Mouse (Mus musculus) megakaryocyte, embryonic 14.5 days (primary cell): ENCODE results near the gene Wnt3a. TPM values are rescaled to one million over a fixed set of nuclear protein-coding genes. Genes with fewer than 3 reads are reported as not detected.

Experiments
- H3K27me3 ChIP-seq: replicated peaks from 2 replicates; pipeline ENCODE3; 2012; ENCODE audit warnings: inconsistent platforms
- H3K36me3 ChIP-seq: replicated peaks from 2 replicates; pipeline ENCODE3; 2012; ENCODE audit warnings: low read length, inconsistent platforms, mixed read lengths
- H3K4me1 ChIP-seq: 2 replicates; pipeline ENCODE4 v1.6.1; 2012; ENCODE audit warnings: inconsistent platforms
- H3K4me3 ChIP-seq: replicated peaks from 2 replicates; pipeline ENCODE3; 2012; ENCODE audit warnings: moderate library complexity, mild to moderate bottlenecking, inconsistent platforms
- H3K9me3 ChIP-seq: 2 replicates; pipeline ENCODE4 v1.6.1; 2012; ENCODE audit warnings: inconsistent platforms
- FLI1 ChIP-seq: IDR thresholded peaks from 2 replicates; pipeline ENCODE4 v1.6.1; 2012; ENCODE audit warnings: low read length, inconsistent platforms, mixed read lengths
- GATA1 ChIP-seq: IDR thresholded peaks from 3 replicates; pipeline ENCODE4 v1.6.1; 2012; ENCODE audit warnings: mixed read lengths, low read length, inconsistent platforms, borderline replicate concordance
- polyA plus RNA-seq: library from polyadenylated mRNA; stranded (reverse); fragments of >175 nt; gene quantifications from 2 replicates; pipeline ENCODE4 v1.2.3, GENCODE M21; 2012; ENCODE audit warnings: low replicate concordance; ENCODE audit not compliant: insufficient read depth

Gene Wnt3a
- polyA plus RNA-seq, 1 experiment = not detected

DNA sequence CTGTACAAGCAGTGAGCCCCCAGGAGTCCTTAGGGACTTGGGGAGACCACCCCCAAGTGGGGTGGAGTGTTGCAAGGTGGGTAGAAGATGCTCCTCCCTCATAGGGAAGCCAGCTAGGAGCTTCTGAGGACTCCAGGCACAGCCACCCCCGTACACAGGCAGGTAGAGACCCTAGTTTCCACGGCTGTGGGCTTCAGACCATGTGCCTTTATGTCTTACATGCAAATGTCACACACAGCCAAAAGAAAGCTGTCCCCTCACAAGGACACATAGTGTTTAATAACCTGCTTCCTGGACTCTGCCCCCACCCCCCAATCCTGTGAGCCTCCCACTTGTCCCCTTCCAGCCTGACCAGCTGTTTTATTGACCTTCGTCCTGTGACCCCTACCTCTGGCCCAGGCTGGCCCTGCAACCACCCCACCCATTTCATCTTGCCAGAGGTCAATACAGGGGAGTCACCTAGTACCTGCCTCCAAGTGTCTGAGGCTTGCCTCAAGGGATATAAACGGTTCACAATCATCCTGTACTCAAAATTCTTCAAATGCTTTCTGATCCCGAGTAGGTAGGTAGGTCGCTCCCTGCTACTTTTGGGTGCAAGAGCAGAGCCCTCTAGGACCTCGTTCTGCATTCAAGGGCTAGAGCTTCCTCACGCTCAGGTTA is 25.3 kb downstream of the Wnt3a start:
- TF ChIP-seq GATA1 (no peak), FLI1 (no peak)
- peaks cover 38% of the 10 kb centered on the region for H3K4me1 ChIP-seq
- H3K36me3 ChIP-seq = no peaks in the 10 kb centered on the region
- H3K27me3 ChIP-seq = peaks cover 82% of the 10 kb centered on the region
- H3K9me3 ChIP-seq = peaks cover 18% of the 10 kb centered on the region
- no peak overlapping the region for H3K4me3 ChIP-seq

DNA sequence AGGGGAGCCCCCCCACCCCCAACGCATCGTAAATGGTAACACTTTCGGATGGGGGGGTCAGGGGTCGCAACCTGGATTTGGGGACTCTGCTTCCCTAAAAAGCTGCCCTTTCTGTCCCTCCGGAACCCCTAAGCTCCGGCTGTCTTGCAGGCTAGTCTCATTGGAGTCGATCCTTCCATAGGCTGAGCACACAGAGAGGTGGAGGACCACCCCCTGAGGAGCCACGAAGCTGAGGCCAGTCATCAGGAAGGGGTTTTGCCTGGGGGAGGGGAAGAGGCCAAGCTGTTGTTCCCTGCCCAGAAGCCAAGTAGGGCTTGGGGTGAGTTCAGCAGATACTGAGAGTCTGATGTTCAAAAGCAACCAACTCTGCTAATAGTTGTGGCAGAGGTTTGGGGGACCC is 26.0 kb downstream of the Wnt3a start:
- Histone ChIP-seq H3K27me3 (peaks cover 89% of the 10 kb centered on the region), H3K36me3 (no peaks in the 10 kb centered on the region), H3K9me3 (peaks cover 18% of the 10 kb centered on the region), H3K4me3 (peak overlapping the region; percentile 89), H3K4me1 (peaks cover 43% of the 10 kb centered on the region)
- no peak for TF ChIP-seq FLI1
- TF ChIP-seq GATA1 = no peak

DNA sequence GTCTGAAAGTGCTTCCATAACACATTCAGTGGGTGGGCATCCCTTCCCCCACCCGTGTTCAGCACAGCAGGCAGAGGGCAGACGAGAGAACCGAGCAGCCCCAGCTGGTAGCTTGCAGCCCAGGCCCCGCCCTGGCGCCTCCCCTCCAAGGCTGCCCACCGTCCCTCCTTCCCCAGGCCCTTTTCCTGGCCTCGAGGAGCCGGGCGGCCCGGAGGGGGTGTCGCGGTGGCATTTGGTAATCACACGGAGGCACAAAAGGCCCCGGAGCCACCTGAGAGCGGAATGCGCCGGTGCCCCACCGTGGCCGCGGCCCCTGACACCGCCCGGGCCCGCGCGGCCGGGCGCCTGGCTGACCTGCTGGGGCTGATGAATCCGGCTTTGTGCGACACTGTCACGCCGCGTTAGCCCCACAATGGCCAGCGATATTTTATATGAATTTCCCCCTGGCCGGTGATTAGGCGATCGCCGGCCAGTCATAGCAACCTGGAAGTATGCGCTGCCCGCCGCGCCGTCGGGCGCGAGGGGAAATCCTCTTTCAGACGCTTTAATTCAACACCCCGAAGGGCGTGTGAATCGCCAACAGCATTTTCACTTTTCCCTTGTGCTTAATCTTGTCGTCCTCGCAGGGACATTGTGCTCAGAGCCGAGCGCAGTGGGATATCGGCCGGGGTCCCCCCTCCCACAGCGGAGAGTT is 26.5 kb downstream of the Wnt3a start:
- H3K27me3 ChIP-seq = peaks cover 89% of the 10 kb centered on the region
- H3K9me3 ChIP-seq = peaks cover 18% of the 10 kb centered on the region
- H3K36me3 ChIP-seq = no peaks in the 10 kb centered on the region
- TF ChIP-seq FLI1 (no peak), GATA1 (no peak)
- H3K4me3 ChIP-seq = peak overlapping the region; percentile 89
- peaks cover 43% of the 10 kb centered on the region for H3K4me1 ChIP-seq

DNA sequence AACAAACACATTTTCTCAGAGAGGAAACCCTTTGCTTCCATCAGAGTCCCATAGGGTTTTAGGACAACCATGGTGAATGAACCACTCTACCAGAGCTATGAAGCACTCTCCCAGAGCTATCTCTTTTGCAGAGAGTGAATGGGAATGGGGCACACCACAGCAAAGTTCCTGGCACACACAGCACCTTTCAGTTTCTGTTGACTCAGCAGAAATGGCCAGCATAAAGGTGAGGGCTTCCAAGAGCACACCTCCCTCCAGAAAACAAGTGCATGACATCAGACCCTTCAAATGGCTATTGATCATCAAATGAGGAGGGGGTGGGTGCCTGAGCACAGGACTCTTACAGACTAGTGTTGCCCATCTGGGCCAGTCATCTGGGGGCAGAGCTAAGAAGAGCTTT is 28.2 kb downstream of the Wnt3a start:
- H3K4me1 ChIP-seq = peaks cover 43% of the 10 kb centered on the region
- TF ChIP-seq FLI1 = no peak
- TF ChIP-seq GATA1 = no peak
- H3K36me3 ChIP-seq = no peaks in the 10 kb centered on the region
- H3K27me3 ChIP-seq = peaks cover 89% of the 10 kb centered on the region
- no peak overlapping the region for H3K4me3 ChIP-seq
- peaks cover 6% of the 10 kb centered on the region; the same call in 1 of the 2 replicates for H3K9me3 ChIP-seq

DNA sequence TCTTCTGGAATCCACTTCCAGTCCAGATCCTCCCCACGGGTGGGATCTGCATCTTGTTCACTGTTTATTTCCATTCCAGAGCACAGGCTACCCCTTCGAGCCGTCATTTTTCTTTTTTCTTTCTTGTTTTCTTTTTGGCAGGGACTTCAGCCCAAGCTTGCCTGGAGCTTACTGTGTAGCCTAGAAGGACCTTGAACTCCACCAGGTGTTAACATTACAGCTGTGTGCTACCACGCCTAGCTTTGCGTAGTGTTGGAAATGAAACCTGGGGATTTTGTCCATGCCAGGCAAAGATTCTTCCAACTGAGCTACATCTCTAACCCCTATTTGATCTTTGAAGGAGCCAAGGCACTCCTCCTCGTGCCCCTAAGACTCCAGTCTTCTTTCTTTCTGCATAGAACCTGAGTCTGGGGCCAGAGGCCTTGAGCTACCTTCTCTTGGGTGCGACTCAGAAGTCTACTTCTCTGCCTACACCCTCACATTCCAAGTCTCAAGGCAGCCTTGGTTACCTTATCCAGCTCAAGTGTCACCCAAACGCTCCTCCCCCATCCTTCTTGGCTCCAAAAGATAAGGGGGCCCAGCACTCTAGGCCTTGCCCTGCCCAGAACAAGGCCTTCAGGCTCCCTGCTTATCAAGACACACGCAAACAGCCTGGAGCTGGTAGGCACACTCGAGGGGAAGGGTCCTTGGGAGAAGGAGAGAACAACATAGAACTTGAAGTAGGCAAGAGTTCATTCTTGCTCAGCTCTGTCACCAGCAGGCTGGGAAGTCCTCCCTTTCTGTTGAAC is 29.7 kb downstream of the Wnt3a start:
- H3K27me3 ChIP-seq = peaks cover 88% of the 10 kb centered on the region
- H3K4me1 ChIP-seq = peaks cover 43% of the 10 kb centered on the region

DNA sequence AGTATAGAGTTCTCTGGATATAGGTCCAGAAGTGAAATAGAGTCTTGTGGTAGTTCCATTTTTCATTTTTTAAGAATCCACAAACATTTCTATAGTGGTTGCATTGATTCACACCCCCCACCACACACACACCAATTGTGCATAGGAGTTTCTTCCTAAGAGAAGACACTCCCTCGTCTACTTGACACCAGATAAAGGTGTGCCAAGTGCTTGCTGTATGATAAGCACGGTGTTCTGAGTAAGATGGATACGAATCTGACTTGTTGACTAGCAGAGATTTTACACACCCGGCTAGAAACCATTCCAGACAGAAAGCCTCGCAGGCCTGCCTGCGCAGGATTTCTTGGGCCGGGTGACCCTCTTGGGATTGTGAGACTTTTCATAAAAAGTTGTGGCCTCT is 30.9 kb downstream of the Wnt3a start:
- Histone ChIP-seq H3K4me1 (peaks cover 41% of the 10 kb centered on the region), H3K9me3 (no peaks in the 10 kb centered on the region), H3K36me3 (no peaks in the 10 kb centered on the region), H3K4me3 (no peak overlapping the region), H3K27me3 (peaks cover 86% of the 10 kb centered on the region)
- no peak for TF ChIP-seq GATA1
- no peak for TF ChIP-seq FLI1

More for the DNA sequence above, 29.7 kb downstream of the Wnt3a start:
- TF ChIP-seq GATA1 = no peak
- no peak for TF ChIP-seq FLI1
- H3K9me3 ChIP-seq = no peaks in the 10 kb centered on the region
- H3K36me3 ChIP-seq = no peaks in the 10 kb centered on the region
- peak overlapping the region; percentile 14 for H3K4me3 ChIP-seq

DNA sequence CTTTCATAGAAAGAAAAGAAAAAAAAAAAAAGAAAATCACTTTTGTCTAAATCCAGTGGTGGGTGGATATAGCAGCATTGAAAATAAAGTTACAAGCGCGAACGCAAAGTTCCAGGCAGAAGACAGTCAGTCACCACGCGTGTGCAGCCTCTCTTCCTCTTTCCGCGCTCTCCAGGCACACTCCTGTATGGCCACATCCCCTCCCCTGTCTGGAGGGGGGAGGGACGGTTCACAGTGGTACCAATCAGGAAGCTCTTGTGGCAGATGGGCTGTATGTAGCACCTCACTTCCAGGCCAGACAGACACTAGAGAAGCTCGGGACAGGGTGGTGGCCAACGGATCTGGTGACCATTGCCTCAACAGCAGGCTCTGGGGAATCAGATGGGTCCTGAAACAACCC is 42.5 kb downstream of the Wnt3a start:
- H3K4me1 ChIP-seq = peaks cover 9% of the 10 kb centered on the region
- peaks cover 91% of the 10 kb centered on the region for H3K27me3 ChIP-seq
- H3K9me3 ChIP-seq = no peaks in the 10 kb centered on the region
- H3K36me3 ChIP-seq = no peaks in the 10 kb centered on the region
- TF ChIP-seq FLI1 (no peak), GATA1 (no peak)
- no peak overlapping the region for H3K4me3 ChIP-seq

DNA sequence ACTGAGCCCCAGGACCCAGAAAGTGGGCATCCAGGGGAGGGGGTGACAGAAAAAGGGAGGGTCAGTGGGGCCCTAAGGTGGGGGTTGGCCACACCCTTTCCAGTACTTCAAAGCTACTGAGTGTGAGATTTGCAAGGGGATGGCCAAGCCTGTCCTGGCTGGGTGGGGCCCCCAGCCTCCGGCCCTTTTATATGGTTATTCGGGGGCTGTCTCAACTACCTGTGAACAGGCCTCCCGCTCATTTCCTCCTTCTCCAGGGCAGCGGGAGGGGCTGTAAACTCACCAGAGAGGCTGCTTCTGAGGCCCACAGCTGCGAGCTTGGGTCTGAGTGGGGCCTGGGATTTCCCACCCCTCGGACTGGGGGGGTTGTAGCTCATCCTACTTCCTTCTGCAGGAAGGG is 46.7 kb downstream of the Wnt3a start:
- H3K4me1 ChIP-seq = peaks cover 5% of the 10 kb centered on the region
- no peaks in the 10 kb centered on the region for H3K36me3 ChIP-seq
- TF ChIP-seq FLI1 (no peak), GATA1 (no peak)
- no peak overlapping the region for H3K4me3 ChIP-seq
- no peaks in the 10 kb centered on the region for H3K9me3 ChIP-seq
- H3K27me3 ChIP-seq = peaks cover 95% of the 10 kb centered on the region

DNA sequence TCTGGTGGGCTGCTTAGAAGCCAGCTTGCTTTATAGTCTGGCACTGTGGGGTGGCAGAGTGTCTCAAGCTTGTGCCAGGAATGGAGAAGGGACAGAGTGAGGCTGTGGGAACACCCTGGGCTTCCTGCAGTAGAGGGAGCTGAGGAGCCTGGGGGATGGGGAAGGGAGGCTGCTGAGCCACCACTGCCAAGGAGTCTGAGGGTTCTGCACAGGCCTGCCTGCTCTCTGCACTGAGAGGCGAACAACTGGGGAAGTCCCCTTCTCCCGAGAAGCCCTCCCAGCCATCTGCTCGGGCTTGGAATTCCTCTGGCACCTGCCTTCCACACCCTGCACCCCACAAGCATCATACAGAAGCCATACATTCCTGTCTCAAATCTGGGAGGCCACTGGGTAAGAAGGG is 48.7 kb downstream of the Wnt3a start:
- H3K36me3 ChIP-seq = no peaks in the 10 kb centered on the region
- H3K9me3 ChIP-seq = no peaks in the 10 kb centered on the region
- H3K4me1 ChIP-seq = peaks cover 4% of the 10 kb centered on the region
- H3K27me3 ChIP-seq = peaks cover 94% of the 10 kb centered on the region
- TF ChIP-seq FLI1 (no peak), GATA1 (no peak)
- H3K4me3 ChIP-seq = no peak overlapping the region

DNA sequence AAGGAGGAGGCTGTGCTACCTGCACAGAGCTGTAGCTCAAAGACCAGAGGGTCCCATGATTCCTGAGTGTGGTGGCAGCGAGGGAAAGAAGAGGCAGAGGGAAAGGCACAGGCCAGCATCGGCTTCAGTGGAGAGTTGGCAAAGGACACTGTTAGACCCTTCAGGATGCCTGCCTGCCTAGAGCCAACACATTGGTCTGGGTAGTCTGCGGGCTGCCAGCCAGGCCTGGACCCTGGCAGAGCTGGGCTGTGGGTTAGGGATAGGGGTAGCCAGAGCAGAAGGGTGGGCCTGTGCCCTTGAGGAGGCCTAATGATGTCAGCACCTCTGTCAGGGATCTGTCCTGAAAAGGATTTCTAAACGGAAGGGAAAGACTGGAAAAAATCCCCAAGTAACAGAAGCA is 50.8 kb downstream of the Wnt3a start:
- H3K27me3 ChIP-seq = peaks cover 89% of the 10 kb centered on the region

More for the DNA sequence above, 50.8 kb downstream of the Wnt3a start:
- no peaks in the 10 kb centered on the region for H3K9me3 ChIP-seq
- H3K4me3 ChIP-seq = no peak overlapping the region
- peaks cover 4% of the 10 kb centered on the region for H3K4me1 ChIP-seq
- no peaks in the 10 kb centered on the region for H3K36me3 ChIP-seq
- TF ChIP-seq GATA1 (no peak), FLI1 (no peak)
